Mouse (Mus musculus) ES-E14 (cell line): ENCODE data around the gene Rnf214.

Experiments
- CHD2 ChIP-seq: IDR thresholded peaks from 2 replicates; pipeline ENCODE4 v1.6.1; 2014; ENCODE audit warnings: mild to moderate bottlenecking, low read depth, low read length, inconsistent platforms
- MAFK ChIP-seq: IDR thresholded peaks from 2 replicates; pipeline ENCODE4 v1.6.1; 2014; ENCODE audit warnings: mild to moderate bottlenecking, low read depth, low read length, inconsistent platforms; ENCODE audit not compliant: insufficient read depth
- ZC3H11A ChIP-seq: IDR thresholded peaks from 2 replicates; pipeline ENCODE4 v1.6.1; 2012; ENCODE audit warnings: low read depth, mild to moderate bottlenecking, inconsistent platforms, low read length, borderline replicate concordance

- no peak for TF ChIP-seq ZC3H11A
- no peak for TF ChIP-seq MAFK
- no peak for TF ChIP-seq CHD2
Observed at GRCm38 (mm10) chr9:45893681-45894080, 13.0 kb downstream of the Rnf214 start.
